Mouse (Mus musculus) small intestine, adult 2 months (tissue): ENCODE data around the gene Gm5150. TPM values are rescaled to one million over a fixed set of nuclear protein-coding genes. Genes with fewer than 3 reads are reported as not detected.
"Not testable (repeated sequence)": the region's sequence is repeated elsewhere in the genome, so short reads cannot be mapped to it uniquely, and the experiment has no call there.

Source experiments
- H3K27ac ChIP-seq: fragments of 200-500 bp; 2 replicates; pipeline ENCODE4 v1.5.1; 2012; ENCODE audit warnings: low read depth, low read length, control low read depth, inconsistent platforms; ENCODE audit not compliant: insufficient read depth
- H3K27me3 ChIP-seq: fragments of 200-500 bp; 2 replicates; pipeline ENCODE4 v1.6.1; 2012; ENCODE audit warnings: mild to moderate bottlenecking, moderate library complexity, low read length, inconsistent platforms; ENCODE audit not compliant: control insufficient read depth, insufficient read depth
- H3K36me3 ChIP-seq: fragments of 200-500 bp; 2 replicates; pipeline ENCODE4 v1.6.1; 2012; ENCODE audit warnings: mild to moderate bottlenecking, low read length, control low read depth, inconsistent platforms; ENCODE audit not compliant: control insufficient read depth, insufficient read depth
- H3K4me1 ChIP-seq: fragments of 200-500 bp; 2 replicates; pipeline ENCODE4 v1.6.1; 2012; ENCODE audit warnings: low read length, inconsistent platforms, mixed read lengths; ENCODE audit not compliant: control insufficient read depth, insufficient read depth, insufficient read length
- H3K4me3 ChIP-seq: fragments of 200-500 bp; 2 replicates; pipeline ENCODE4 v1.5.1; 2012; ENCODE audit warnings: low read depth, mild to moderate bottlenecking, control low read depth, inconsistent platforms, low read length, moderate library complexity
- CTCF ChIP-seq: fragments of 200-500 bp; IDR thresholded peaks from 2 replicates; pipeline ENCODE4 v1.5.1; 2012; ENCODE audit warnings: low read depth, mild to moderate bottlenecking, control low read depth, inconsistent platforms, low read length, moderate library complexity, mixed read lengths; ENCODE audit not compliant: insufficient replicate concordance, insufficient read length; ENCODE audit errors: extremely low read depth
- POLR2A ChIP-seq: fragments of 200-500 bp; IDR thresholded peaks from 2 replicates; pipeline ENCODE4 v1.6.1; 2012; ENCODE audit warnings: low read depth, mild to moderate bottlenecking, control low read depth, inconsistent platforms, low read length, moderate library complexity
- WGBS: fragments of 180-500 bp; shearing (Covaris S2); methylation state at CpG from one replicate; pipeline ENCODE4 v1.1.7; 2018; 5-methylcytosine and 5-hydroxymethylcytosine counted together
- polyA plus RNA-seq: library from polyadenylated mRNA; depleted of rRNA; stranded (reverse); fragments of >200 nt; gene quantifications from 2 replicates; pipeline ENCODE4 v1.2.3, GENCODE M21; 2012; rRNA removed

The Gm5150 gene
- polyA plus RNA-seq: 0.13 TPM in 1 of 2 replicates, not detected in the other

DNA sequence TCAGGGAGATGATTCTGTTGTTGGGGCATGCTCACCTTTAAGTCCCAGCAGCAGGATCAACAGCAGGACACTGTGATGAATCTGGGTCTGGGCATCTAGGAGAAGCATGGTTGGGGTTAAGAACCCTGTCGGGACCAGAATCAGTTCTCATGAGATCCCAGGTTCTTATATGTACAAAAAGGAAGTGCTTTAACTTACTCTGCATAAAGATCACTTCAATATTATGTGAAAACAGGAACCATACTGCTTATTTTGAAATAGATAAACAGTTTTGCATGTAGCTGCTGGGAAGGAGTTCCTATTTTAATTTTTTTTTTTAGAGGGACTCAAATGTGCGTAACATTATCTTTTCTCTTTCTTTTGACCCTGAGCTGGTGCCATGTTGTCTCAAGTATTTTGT lies at the start of gene Gm5150:
Gene Gm5150 (minus strand): TSS at position 223 of the 400 bp plus-strand sequence.
- H3K4me1 ChIP-seq: no peaks in the 10 kb centered on the region
- H3K4me3 ChIP-seq: no peak within 1 kb of the TSS
- TF ChIP-seq POLR2A (no peak), CTCF (no peak)
- H3K36me3 ChIP-seq: no peaks in the 10 kb centered on the region
- H3K27ac ChIP-seq: no peak within 1 kb of the TSS
- WGBS: 74% methylated on average over 2 of the region's 2 CpGs
- no peaks in the 10 kb centered on the region for H3K27me3 ChIP-seq

DNA sequence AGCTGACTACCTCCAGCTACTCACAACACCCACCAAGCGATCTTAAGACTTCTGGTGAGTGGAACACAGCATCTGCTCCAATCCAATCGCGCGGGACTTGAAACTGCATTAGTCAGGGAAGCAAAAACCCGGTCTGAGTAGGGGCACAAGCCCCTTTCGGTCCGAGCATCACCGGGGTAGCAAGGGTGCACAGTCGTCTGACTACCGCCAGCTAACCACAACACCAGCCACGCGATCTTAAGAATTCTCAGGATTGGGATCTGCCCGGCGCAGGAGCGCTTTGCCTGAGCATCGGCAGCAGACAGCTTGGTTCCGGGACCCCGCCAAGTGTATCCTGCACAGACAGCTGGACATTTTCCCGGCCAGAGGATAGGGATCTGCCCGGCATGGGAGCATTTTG lies 45.5 kb upstream of the Gm5150 start:
- H3K4me3 ChIP-seq, H3K27me3 ChIP-seq, H3K4me1 ChIP-seq, H3K27ac ChIP-seq, H3K36me3 ChIP-seq: not testable (repeated sequence)
- 82% methylated on average over 20 of the region's 20 CpGs for WGBS

DNA sequence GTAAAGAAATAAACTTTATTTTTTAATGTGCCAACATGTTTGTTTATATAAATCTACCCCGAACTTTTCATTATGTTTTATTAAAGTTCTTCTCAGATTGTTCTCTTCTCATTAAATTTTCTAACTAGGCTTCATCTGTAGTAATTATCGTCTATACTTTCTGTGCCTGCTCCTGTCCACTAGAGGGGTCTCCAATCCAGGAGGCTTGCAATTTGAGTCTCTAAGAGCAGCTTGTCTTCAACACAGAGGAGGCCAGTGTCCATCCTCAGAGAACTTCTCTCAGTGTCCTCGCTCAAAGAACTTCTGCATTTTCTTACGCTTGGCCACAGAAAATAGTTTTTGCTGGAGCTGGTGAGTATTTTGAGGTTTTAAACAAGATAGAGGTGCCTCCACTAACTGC lies 41.1 kb upstream of the Gm5150 start:
- 50% methylated on average over 4 of the region's 4 CpGs for WGBS
- Histone ChIP-seq H3K27me3 (no peaks in the 10 kb centered on the region), H3K4me3 (no peak overlapping the region), H3K36me3 (no peaks in the 10 kb centered on the region), H3K27ac (no peak overlapping the region), H3K4me1 (no peaks in the 10 kb centered on the region)
- TF ChIP-seq CTCF (no peak), POLR2A (no peak)

DNA sequence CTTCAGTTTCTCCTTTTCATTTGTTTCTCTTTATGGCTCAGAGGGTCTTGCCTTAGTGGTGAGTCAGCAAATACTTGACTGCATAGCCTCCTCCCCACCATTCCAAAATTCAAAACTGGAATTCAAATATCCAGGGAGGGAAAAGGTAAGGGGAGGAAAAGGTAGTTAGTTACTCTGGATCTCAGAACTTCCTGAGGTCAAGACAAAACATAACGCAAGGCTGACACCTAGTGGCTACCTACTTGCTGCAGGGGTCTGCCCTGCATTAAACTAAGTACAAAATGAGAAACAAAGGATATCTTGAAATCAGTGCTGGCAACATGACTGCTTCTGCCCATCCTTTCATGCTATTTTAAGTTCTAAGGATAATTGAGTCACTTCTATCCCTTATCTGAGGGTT lies 37.1 kb upstream of the Gm5150 start:
- no peaks in the 10 kb centered on the region for H3K4me1 ChIP-seq
- no peak overlapping the region for H3K27ac ChIP-seq
- H3K4me3 ChIP-seq: no peak overlapping the region
- H3K27me3 ChIP-seq: no peaks in the 10 kb centered on the region
- TF ChIP-seq POLR2A: no peak
- TF ChIP-seq CTCF: no peak
- WGBS: 13% methylated on average over 1 of the region's 1 CpGs
- H3K36me3 ChIP-seq: no peaks in the 10 kb centered on the region

DNA sequence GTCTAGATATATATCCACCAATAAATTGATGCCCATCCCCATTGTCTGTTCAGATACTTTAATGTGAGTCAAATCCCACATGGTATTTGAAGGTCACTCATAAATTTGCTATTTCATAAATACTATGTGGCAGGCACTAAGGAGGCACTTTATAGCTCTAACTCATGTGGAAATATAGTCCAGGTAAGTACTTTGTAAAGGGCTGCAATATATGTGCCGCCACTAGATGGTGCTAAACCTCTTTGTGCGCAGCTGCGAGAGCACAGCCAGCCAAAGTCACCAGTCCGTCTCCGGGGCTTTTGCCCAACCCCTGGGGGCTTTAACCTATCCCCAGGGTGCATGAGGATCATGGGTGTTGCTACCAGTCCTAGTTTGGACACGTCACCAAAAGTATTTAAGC lies 18.8 kb upstream of the Gm5150 start:
- H3K4me3 ChIP-seq, H3K36me3 ChIP-seq, H3K27me3 ChIP-seq, H3K4me1 ChIP-seq, H3K27ac ChIP-seq: not testable (repeated sequence)
- TF ChIP-seq CTCF: peak; percentile 49; the same call in 1 of the 2 replicates
- WGBS: 2% methylated on average over 6 of the region's 6 CpGs

DNA sequence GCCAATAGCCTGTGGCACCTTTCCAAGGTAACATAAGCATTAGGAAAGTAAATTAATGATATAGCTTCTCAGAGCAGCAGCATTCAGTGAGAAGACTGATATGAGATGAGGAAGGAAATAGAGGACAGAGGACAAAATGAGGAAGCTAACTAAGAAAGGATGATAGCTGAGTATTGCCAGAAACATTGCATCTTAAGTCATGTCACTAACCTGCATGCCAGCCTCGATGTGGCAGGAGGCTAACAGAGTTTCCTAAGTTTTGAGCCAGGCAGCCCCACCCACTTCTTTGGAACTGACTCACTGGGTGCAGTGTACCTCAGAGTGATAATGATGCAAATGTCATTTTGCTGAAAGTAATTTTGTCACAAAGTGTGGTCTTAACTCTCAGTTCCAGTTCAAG lies 16.0 kb upstream of the Gm5150 start:
- WGBS: 24% methylated on average over 1 of the region's 1 CpGs
- Histone ChIP-seq H3K27ac (no peak overlapping the region), H3K4me1 (no peaks in the 10 kb centered on the region)

DNA sequence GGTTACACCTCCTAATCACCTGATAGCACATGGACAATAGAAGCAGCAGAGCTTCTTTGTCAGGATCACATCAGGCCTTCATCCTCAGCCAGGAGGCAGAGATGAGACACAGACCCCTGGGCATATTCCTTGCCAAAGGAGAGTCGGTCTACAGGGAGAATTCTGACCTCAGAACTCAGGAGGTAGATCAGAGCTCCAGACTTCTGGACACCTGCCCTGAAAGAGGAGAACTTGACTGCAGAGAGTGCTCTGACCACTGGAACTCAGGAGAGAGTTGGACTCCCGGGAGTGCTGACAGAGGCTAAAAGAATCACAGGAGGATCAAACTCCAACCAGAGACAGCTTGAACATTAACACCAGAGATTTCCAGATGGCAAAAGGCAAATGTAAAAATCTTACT lies 8.2 kb upstream of the Gm5150 start:
- not testable (repeated sequence) for H3K27ac ChIP-seq, H3K27me3 ChIP-seq, H3K4me3 ChIP-seq, H3K36me3 ChIP-seq, H3K4me1 ChIP-seq
- 88% methylated on average over 2 of the region's 2 CpGs for WGBS

More for the DNA sequence above, 16.0 kb upstream of the Gm5150 start:
- Histone ChIP-seq H3K36me3 (no peaks in the 10 kb centered on the region), H3K27me3 (no peaks in the 10 kb centered on the region), H3K4me3 (no peak overlapping the region)
- TF ChIP-seq CTCF (no peak), POLR2A (no peak)

DNA sequence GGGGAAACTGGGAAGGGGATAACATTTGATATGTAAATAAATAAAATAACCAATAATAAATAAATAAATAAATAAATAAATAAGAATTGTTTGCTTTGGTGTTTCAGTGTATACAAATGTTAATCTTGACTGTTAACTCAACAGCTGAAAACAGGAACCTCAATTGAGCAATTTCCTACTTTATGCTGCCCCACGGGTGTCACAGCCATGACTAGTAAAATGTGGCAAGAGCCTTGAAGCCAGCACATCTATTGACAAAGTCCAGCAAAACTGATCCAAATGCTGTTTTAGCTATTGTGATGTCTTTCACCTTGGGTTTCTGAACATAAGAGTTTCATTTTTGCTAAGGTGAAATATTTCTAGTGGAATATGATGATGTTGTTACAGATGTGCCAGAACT lies 1.6 kb upstream of the Gm5150 start:
- Histone ChIP-seq H3K36me3 (no peaks in the 10 kb centered on the region), H3K4me1 (no peaks in the 10 kb centered on the region), H3K4me3 (no peak overlapping the region), H3K27ac (no peak overlapping the region), H3K27me3 (no peaks in the 10 kb centered on the region)
- WGBS: 63% methylated on average over 1 of the region's 1 CpGs
- no peak for TF ChIP-seq POLR2A
